Mouse (Mus musculus) liver, postnatal 0 days (tissue): ENCODE data around the gene Fam118b.

Source experiments
- CTCF ChIP-seq: sonication (generic); IDR thresholded peaks from 2 replicates; pipeline ENCODE4 v1.5.1; 2016; ENCODE audit warnings: antibody characterized with exemption, low read depth
- EP300 ChIP-seq: IDR thresholded peaks from 2 replicates; pipeline ENCODE4 v1.6.1; 2016; ENCODE audit warnings: antibody characterized with exemption, low read depth, mild to moderate bottlenecking

DNA sequence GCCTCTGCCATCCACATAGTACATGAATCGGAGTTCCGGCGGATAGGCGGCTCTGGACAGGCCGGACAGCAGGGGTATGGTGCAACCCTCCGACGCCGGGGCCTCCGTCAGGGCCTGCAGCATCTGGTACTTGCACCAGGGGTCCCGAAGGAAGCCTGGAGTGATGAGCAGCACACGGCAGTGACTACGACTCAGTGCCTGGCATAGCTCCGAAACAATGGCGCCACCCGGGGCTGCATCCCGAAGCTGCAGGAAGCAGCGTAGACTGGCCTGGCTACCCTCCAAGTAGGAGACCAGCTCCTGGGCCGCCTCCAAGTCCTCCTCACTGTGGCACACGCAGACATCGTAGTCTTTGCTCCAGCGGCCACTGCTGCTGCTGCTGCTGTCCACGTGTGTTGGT is 78.9 kb downstream of the Fam118b start:
- TF ChIP-seq CTCF (0 out of 2 replicates have a peak, but pooled peaks have one; percentile 8), EP300 (no peak)
